Mouse (Mus musculus): ENCODE results near the gene Kif11.

Kif11 gene

GRCm38 (mm10) chr19:37377404-37377990, 1.3 kb downstream of the Kif11 start:
- peak; percentile 61 for DNase-seq (ENCODE audit: low read depth)

DNA sequence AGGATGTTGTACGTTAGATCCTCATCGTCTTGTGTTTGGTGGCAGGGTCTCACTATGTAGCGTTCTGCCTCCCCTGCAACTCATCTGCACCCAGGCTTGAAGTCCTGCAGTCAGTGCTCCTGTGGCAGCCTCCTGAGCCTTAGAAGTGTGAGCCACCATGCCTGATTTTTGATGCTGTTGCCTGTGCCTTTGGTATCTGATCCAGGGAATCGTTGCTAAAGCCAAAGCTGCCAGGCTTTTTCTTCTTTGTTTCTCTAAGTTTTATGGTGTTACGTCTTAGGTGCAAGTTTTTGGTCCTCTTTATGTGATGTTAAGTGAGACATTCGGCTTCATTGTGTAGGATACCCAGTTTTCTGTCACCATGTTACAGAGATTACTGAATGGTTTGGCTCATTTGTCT, 2.6 kb downstream of the Kif11 start:
- DNase-seq (ENCODE audit: low read depth), result peak; percentile 41

DNA sequence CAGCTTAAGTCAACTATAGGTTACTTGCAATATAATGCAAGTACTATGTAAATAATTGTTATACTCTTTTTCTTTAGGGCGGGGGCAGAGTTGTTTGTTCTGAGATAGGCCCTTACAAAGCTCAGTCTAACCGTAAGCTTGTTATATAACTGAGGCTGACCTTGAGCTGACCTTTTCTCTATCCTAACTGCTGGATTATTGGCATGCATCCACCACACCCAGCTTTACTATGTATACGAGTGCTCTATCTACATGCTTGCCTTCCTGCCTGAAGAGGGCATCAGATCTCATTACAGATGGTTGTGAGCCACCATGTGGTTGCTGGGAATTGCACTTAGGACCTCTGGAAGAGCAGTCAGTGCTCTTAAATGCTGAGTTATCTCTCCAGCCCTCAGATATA, 9.9 kb downstream of the Kif11 start:
- DNase-seq (ENCODE audit: low read depth), result no peak

DNA sequence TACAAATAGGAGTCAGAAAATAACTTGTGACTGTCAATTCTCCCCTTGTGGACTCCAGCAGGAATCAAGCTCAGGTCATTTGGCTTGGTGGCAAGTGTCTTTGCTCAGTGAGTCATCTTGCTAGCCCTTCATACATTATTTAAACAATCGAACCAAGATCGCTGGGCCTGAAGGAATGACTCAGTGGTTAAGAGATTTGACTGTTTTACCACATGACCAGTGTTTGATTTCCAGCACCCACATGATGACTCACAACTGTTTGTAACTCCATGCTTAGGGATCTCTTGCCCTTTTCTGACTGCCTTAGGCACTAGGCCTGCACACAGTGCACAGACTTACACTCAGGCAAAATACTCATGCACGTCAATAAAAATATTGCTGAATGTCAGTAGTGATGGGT, 15.7 kb downstream of the Kif11 start:
- no peak for DNase-seq (ENCODE audit: low read depth)

DNA sequence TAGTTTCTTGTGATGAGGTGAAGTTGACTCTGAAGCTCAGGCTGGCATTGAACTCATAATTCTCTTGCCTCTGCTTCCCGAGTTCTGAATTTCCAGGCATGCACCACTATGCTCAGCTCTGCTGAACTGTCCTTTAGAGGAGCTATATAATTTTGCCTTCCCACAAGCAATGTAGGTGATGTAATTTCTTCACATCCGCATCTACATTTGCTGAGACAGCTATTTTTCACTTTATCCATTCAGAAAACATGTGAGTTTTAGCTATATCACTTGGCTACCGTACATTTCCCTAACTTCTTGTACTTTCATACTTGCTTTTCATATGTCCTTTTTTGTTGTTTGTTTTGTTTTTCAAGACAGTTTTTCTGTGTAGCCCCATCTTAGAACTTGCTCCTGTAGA, 20.1 kb downstream of the Kif11 start:
- no peak for DNase-seq (ENCODE audit: low read depth)

- no peak for DNase-seq (ENCODE audit: low read depth)
Observed at GRCm38 (mm10) chr19:37400936-37401335, 24.7 kb downstream of the Kif11 start.

- peak; percentile 64 for DNase-seq (ENCODE audit: low read depth)
Observed at GRCm38 (mm10) chr19:37418294-37418693, 42.1 kb downstream of the Kif11 start.

DNA sequence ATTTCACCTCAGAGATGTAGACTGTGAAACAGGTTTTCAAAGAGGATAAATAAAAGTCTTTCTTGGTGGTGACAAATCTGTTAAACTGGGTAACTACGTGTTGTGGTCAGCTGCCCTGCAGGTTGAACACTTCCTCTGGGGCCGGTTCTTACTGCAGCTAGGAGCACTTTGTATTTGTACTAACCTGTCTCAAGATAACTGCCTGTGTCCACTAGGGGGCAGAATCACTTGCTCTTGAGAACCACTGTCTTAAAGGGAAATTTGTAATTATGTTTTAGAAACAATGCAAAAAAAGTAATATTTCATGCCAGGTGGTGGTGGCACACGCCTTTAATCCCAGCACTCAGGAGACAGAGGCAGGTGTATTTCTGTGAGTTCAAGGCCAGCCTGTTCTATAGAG, 43.4 kb downstream of the Kif11 start:
- peak; percentile 86 for DNase-seq (ENCODE audit: low read depth)

DNA sequence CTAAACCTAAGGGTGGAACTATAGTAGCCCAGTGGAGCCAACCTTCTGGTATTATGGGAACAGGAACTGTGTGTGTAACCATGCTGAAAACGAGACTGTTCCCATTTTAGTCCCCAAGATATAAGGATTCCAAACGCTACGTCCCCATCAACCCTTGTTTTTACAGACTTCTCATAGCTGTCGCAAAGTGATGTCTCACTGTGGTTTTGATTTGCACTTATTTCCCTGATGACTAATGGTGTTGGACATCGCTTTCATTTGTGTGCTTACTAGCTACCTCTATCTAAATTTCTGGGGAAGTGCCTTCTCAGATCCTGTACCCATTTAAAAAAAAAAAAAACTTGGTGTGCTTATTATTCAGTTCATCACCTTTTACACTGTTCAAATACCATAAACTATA, 52.4 kb downstream of the Kif11 start:
- DNase-seq (ENCODE audit: low read depth), result no peak

DNA sequence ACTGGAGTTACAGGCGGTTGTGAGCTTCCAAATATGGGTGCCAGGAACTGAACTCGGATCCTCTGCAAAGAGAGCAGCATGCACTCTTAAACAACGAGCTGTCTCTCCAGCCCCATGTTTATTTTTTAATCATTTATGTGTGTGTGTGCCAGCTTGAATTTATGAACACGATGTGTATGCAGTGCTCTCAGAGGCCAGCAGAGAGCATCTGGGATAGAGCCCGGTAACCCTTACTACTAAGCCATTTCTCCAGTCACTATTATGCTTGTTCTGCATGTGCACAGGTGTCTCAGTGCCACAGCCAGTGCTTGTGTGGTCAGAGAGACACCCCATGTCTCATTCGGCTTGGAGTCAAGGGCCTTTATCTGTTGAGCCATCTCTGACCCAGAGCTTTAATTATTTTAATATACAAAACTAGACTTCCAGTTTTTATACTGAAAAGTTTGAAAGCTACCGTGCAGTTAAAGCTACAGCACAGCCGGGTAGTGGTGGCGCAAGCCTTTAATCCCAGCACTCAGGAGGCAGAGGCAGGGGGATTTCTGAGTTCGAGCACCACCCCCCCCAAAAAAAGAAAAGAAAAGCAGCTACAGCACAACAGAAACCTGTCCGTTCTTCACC, 55.0 kb downstream of the Kif11 start:
- DNase-seq (ENCODE audit: low read depth), result no peak

GRCm38 (mm10) chr19:37432868-37433570, 56.8 kb downstream of the Kif11 start:
- DNase-seq (ENCODE audit: low read depth), result no peak

GRCm38 (mm10) chr19:37433895-37434262, 57.7 kb downstream of the Kif11 start:
- DNase-seq (ENCODE audit: low read depth), result peak; percentile 26

- DNase-seq (ENCODE audit: low read depth), result peak; percentile 54
Observed at GRCm38 (mm10) chr19:37434263-37434951, 58.2 kb downstream of the Kif11 start, which contains the start of gene Hhex. Gene Hhex (plus strand): TSS chr19:37434810.

DNA sequence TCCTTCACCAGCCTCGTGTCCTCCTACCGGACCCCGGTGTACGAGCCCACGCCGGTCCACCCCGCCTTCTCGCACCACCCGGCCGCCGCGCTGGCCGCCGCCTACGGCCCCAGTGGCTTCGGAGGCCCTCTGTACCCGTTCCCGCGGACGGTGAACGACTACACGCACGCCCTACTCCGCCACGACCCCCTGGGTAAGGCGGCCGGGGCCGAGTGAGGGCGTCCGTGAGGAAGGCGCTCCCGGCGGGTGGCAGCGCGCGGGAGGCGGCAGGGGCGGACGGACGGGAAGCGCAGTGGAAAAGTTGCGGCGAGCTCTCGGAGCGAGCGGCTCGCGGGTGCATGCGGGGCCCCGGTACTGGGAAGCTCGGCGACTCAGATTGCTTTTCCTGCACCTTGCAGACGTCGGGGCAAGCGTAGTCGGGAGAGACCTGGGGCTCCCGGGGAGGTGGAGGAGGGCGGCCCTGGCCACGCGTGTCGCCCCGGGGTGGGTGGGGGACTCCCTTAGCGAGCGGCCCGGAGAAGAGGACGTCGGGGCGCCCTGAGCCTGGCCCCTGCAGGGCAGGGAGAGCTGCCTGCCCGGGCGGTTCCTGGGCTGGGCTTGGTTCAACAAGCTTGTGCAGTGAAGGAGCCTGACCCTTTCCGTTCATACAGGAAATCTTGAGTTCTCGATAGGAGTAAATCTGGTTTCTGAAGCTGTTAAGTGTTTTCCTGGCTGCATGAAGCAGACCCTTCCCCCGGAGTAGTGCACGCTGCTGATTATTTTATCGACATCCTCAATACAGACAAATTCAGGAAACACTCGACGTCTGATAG, 59.0 kb downstream of the Kif11 start:
- DNase-seq (ENCODE audit: low read depth), result peak; percentile 48

- no peak for DNase-seq (ENCODE audit: low read depth)
Observed at GRCm38 (mm10) chr19:37435853-37436174, 59.6 kb downstream of the Kif11 start.

- no peak for DNase-seq (ENCODE audit: low read depth)
Observed at GRCm38 (mm10) chr19:37436514-37437288, 60.5 kb downstream of the Kif11 start.

DNA sequence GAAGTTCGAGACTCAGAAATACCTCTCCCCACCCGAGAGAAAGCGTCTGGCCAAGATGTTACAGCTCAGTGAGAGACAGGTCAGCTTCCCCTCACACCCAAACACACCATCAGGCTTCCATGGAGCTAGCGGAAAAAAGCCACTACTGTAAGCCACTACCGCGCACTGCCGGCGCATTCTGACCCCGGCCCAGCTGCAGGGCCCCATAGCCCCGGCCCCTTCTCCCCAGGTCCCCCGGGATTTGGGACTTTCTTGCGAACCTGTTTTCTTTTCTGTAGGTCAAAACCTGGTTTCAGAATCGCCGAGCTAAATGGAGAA, 61.0 kb downstream of the Kif11 start:
- DNase-seq (ENCODE audit: low read depth), result no peak

- DNase-seq (ENCODE audit: low read depth), result no peak
Observed at GRCm38 (mm10) chr19:37440181-37440580, 64.0 kb downstream of the Kif11 start.

- DNase-seq (ENCODE audit: low read depth), result no peak
Observed at GRCm38 (mm10) chr19:37440708-37441475, 64.7 kb downstream of the Kif11 start.

GRCm38 (mm10) chr19:37442524-37443286, 66.5 kb downstream of the Kif11 start:
- DNase-seq (ENCODE audit: low read depth), result no peak
